Mouse (Mus musculus): ENCODE results near the gene Hist1h3g. TPM values are rescaled to one million over a fixed set of nuclear protein-coding genes. Genes with fewer than 3 reads are reported as not detected.
"Not testable (repeated sequence)": the region's sequence is repeated elsewhere in the genome, so short reads cannot be mapped to it uniquely, and the experiment has no call there.

Gene Hist1h3g
- polyA plus RNA-seq, 1 experiment from 2014 or later: 1.8 TPM

- Histone ChIP-seq H3K9ac (peak overlapping the region; percentile 80), H3K36me3 (no peaks in the 10 kb centered on the region), H3K4me1 (replicated peaks) (peaks cover 32% of the 10 kb centered on the region), H3K9me3 (no peaks in the 10 kb centered on the region), H3K4me3 (peak overlapping the region; percentile 53), H3K27ac (peak overlapping the region; percentile 93), H3K27me3 (no peaks in the 10 kb centered on the region), H3K4me2 (peak overlapping the region; percentile 99)
- peak; percentile 73 for ATAC-seq (ENCODE audit: low FRiP score)
- WGBS: under 1% methylated on average over 54 of the region's 54 CpGs
Measured at GRCm38 (mm10) chr13:23554925-23555838, 20.0 kb downstream of the Hist1h3g start.

GRCm38 (mm10) chr13:23555839-23556416 is 20.7 kb downstream of the Hist1h3g start:
- H3K9me3 ChIP-seq: no peaks in the 10 kb centered on the region
- peak overlapping the region; percentile 53 for H3K4me3 ChIP-seq
- peak; percentile 80 for ATAC-seq (ENCODE audit: low FRiP score)
- peak overlapping the region; percentile 80 for H3K9ac ChIP-seq
- H3K4me1 ChIP-seq (replicated peaks): peaks cover 29% of the 10 kb centered on the region
- no peaks in the 10 kb centered on the region for H3K27me3 ChIP-seq
- H3K4me2 ChIP-seq: peak overlapping the region; percentile 99
- WGBS: under 1% methylated on average over 18 of the region's 18 CpGs
- H3K36me3 ChIP-seq: no peaks in the 10 kb centered on the region
- peak overlapping the region; percentile 93 for H3K27ac ChIP-seq

GRCm38 (mm10) chr13:23556906-23557305 is 21.7 kb downstream of the Hist1h3g start:
- 0 out of 2 replicates have a peak overlapping the region, but pooled peaks have one; percentile 8 for H3K27ac ChIP-seq
- no peak overlapping the region; the same call in 1 of the 2 replicates for H3K4me2 ChIP-seq
- ATAC-seq (ENCODE audit: low FRiP score): no peak
- 75% methylated on average over 3 of the region's 3 CpGs for WGBS
- H3K36me3 ChIP-seq: no peaks in the 10 kb centered on the region
- no peaks in the 10 kb centered on the region for H3K27me3 ChIP-seq
- H3K4me1 ChIP-seq (replicated peaks): peaks cover 26% of the 10 kb centered on the region
- no peak overlapping the region for H3K4me3 ChIP-seq
- no peaks in the 10 kb centered on the region for H3K9me3 ChIP-seq
- H3K9ac ChIP-seq: no peak overlapping the region

GRCm38 (mm10) chr13:23560699-23561098 is 25.5 kb downstream of the Hist1h3g start:
- not testable (repeated sequence) for H3K36me3 ChIP-seq; H3K27me3 ChIP-seq; H3K9me3 ChIP-seq; H3K4me1 ChIP-seq (replicated peaks); H3K9ac ChIP-seq; H3K27ac ChIP-seq; ATAC-seq (ENCODE audit: low FRiP score); H3K4me3 ChIP-seq
- WGBS: 24% methylated on average over 2 of the region's 2 CpGs
- H3K4me2 ChIP-seq: 0 out of 2 replicates have a peak overlapping the region, but pooled peaks have one; percentile 4

- not testable (repeated sequence) for H3K27me3 ChIP-seq; H3K36me3 ChIP-seq; H3K4me1 ChIP-seq (replicated peaks); H3K9me3 ChIP-seq; ATAC-seq (ENCODE audit: low FRiP score)
- peak overlapping the region; percentile 75 for H3K4me2 ChIP-seq
- peak overlapping the region; percentile 46 for H3K4me3 ChIP-seq
- WGBS: 0% methylated on average over 2 of the region's 5 CpGs
- peak overlapping the region; percentile 95 for H3K27ac ChIP-seq
- H3K9ac ChIP-seq: peak overlapping the region; percentile 75
Measured at GRCm38 (mm10) chr13:23561531-23561882, 26.3 kb downstream of the Hist1h3g start.

GRCm38 (mm10) chr13:23561883-23562659 is 26.8 kb downstream of the Hist1h3g start, which contains the start of gene Hist1h3e:
Hist1h3e (minus strand) TSS chr13:23562369.
- ATAC-seq (ENCODE audit: low FRiP score): peak; percentile 96
- H3K36me3 ChIP-seq: not testable (repeated sequence)

GRCm38 (mm10) chr13:23562699-23563462 is 27.7 kb downstream of the Hist1h3g start:
- 4% methylated on average over 18 of the region's 18 CpGs for WGBS
- Histone ChIP-seq H3K27me3 (no peaks in the 10 kb centered on the region), H3K9me3 (no peaks in the 10 kb centered on the region), H3K9ac (peak overlapping the region; percentile 66), H3K4me1 (replicated peaks) (peaks cover 3% of the 10 kb centered on the region; the same call in 1 of the 2 replicates), H3K27ac (peak overlapping the region; percentile 95), H3K4me2 (peak overlapping the region; percentile 75), H3K4me3 (peak overlapping the region; percentile 46), H3K36me3 (no peaks in the 10 kb centered on the region)
- ATAC-seq (ENCODE audit: low FRiP score): peak; percentile 65

More at GRCm38 (mm10) chr13:23561883-23562659, 26.8 kb downstream of the Hist1h3g start, which contains the start of gene Hist1h3e:
- H3K4me2 ChIP-seq: peak within 1 kb of the TSS; percentile 75
- H3K27me3 ChIP-seq; H3K9me3 ChIP-seq; H3K4me1 ChIP-seq (replicated peaks): not testable (repeated sequence)
- H3K27ac ChIP-seq: peak within 1 kb of the TSS; percentile 95
- peak within 1 kb of the TSS; percentile 46 for H3K4me3 ChIP-seq
- under 1% methylated on average over 59 of the region's 67 CpGs for WGBS
- peak within 1 kb of the TSS; percentile 75 for H3K9ac ChIP-seq

GRCm38 (mm10) chr13:23564482-23564881 is 29.3 kb downstream of the Hist1h3g start:
- Histone ChIP-seq H3K27me3 (no peaks in the 10 kb centered on the region), H3K9me3 (no peaks in the 10 kb centered on the region), H3K9ac (no peak overlapping the region), H3K4me2 (no peak overlapping the region), H3K36me3 (no peaks in the 10 kb centered on the region), H3K4me1 (replicated peaks) (peaks cover 3% of the 10 kb centered on the region; the same call in 1 of the 2 replicates), H3K27ac (peak overlapping the region; percentile 95), H3K4me3 (no peak overlapping the region)
- 91% methylated on average over 2 of the region's 2 CpGs for WGBS
- ATAC-seq (ENCODE audit: low FRiP score): no peak

GRCm38 (mm10) chr13:23570261-23571021 is 35.2 kb downstream of the Hist1h3g start:
- not testable (repeated sequence) for H3K27me3 ChIP-seq, H3K9me3 ChIP-seq, H3K36me3 ChIP-seq
- peak overlapping the region; percentile 50 for H3K4me3 ChIP-seq
- peak overlapping the region; percentile 74 for H3K4me2 ChIP-seq
- peaks cover 26% of the 10 kb centered on the region for H3K4me1 ChIP-seq (replicated peaks)
- H3K9ac ChIP-seq: peak overlapping the region; percentile 67
- peak; percentile 52 for ATAC-seq (ENCODE audit: low FRiP score)
- H3K27ac ChIP-seq: peak overlapping the region; percentile 96
- WGBS: 3% methylated on average over 21 of the region's 41 CpGs

GRCm38 (mm10) chr13:23571022-23571503 is 35.8 kb downstream of the Hist1h3g start, which contains the start of the genes Hist1h2ae and Hist1h2bg:
Hist1h2ae (minus strand) TSS chr13:23571220.
Hist1h2bg (plus strand) TSS chr13:23571396.
- H3K27me3 ChIP-seq: no peaks in the 10 kb centered on the region
- H3K9ac ChIP-seq: peak within 1 kb of the TSS; percentile 81
- H3K36me3 ChIP-seq: no peaks in the 10 kb centered on the region
- H3K4me3 ChIP-seq: peak within 1 kb of the TSS; percentile 50
- under 1% methylated on average over 18 of the region's 18 CpGs for WGBS
- H3K27ac ChIP-seq: peak within 1 kb of the TSS; percentile 96
- ATAC-seq (ENCODE audit: low FRiP score): peak; percentile 92
- H3K4me2 ChIP-seq: peak within 1 kb of the TSS; percentile 74
- peaks cover 28% of the 10 kb centered on the region for H3K4me1 ChIP-seq (replicated peaks)
- H3K9me3 ChIP-seq: no peaks in the 10 kb centered on the region
